Mouse (Mus musculus): ENCODE measurements around the gene Rab6b. TPM values are rescaled to one million over a fixed set of nuclear protein-coding genes. Genes with fewer than 3 reads are reported as not detected.
"Not testable (repeated sequence)": the region's sequence is repeated elsewhere in the genome, so short reads cannot be mapped to it uniquely, and the experiment has no call there.

Gene Rab6b
- polyA plus RNA-seq, 1 experiment: 328 TPM

- TF ChIP-seq CTCF (IDR thresholded peaks at IDR 0.05; ENCODE audit: extremely low read depth, insufficient read depth, low read length) (no peak), POLR2A (IDR thresholded peaks at IDR 0.05; ENCODE audit: extremely low read depth, insufficient read depth, low read length) (no peak)
- H3K4me3 ChIP-seq (ENCODE audit: insufficient read depth, low read length): no peak overlapping the region
- peaks cover 7% of the 10 kb centered on the region for H3K4me1 ChIP-seq (ENCODE audit: control insufficient read depth, insufficient read depth, low read length)
- H3K27ac ChIP-seq (ENCODE audit: insufficient read depth, low read length): no peak overlapping the region
Observed at GRCm38 (mm10) chr9:103153286-103153685, 41.7 kb downstream of the Rab6b start.

- Histone ChIP-seq H3K4me1 (ENCODE audit: control insufficient read depth, insufficient read depth, low read length) (no peaks in the 10 kb centered on the region), H3K4me3 (ENCODE audit: insufficient read depth, low read length) (no peak overlapping the region), H3K27ac (ENCODE audit: insufficient read depth, low read length) (no peak overlapping the region)
- TF ChIP-seq POLR2A (IDR thresholded peaks at IDR 0.05; ENCODE audit: extremely low read depth, insufficient read depth, low read length): no peak
- TF ChIP-seq CTCF (IDR thresholded peaks at IDR 0.05; ENCODE audit: extremely low read depth, insufficient read depth, low read length): no peak
Observed at GRCm38 (mm10) chr9:103154568-103154967, 43.0 kb downstream of the Rab6b start.

DNA sequence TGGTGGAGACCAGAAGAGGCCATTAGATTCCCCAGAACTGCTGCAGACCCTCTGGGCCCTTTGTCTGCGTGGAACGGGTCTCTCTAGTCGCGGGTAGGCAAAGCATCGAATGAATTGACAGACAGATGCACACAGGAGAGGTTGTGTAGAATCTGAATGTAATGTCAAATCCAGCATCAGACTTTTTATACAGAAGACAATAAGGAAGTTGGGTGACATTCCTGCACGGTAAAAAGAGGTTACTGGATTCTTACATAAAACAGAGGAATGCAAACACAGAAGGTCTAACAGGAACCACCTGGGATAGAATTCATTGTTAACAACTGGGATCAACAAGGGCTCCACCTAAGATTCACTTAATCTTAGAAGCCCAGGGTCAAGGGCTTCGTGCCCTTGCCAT lies 43.6 kb downstream of the Rab6b start:
- H3K4me1 ChIP-seq (ENCODE audit: control insufficient read depth, insufficient read depth, low read length); H3K4me3 ChIP-seq (ENCODE audit: insufficient read depth, low read length): not testable (repeated sequence)

GRCm38 (mm10) chr9:103163806-103164205 lies 52.2 kb downstream of the Rab6b start:
- TF ChIP-seq POLR2A (IDR thresholded peaks at IDR 0.05; ENCODE audit: extremely low read depth, insufficient read depth, low read length) (no peak), CTCF (IDR thresholded peaks at IDR 0.05; ENCODE audit: extremely low read depth, insufficient read depth, low read length) (no peak)
- Histone ChIP-seq H3K4me3 (ENCODE audit: insufficient read depth, low read length) (no peak overlapping the region), H3K27ac (ENCODE audit: insufficient read depth, low read length) (no peak overlapping the region), H3K4me1 (ENCODE audit: control insufficient read depth, insufficient read depth, low read length) (0 out of 2 replicates have a peak, but pooled peaks cover 3% of the 10 kb centered on the region)

More for the DNA sequence above, 43.6 kb downstream of the Rab6b start:
- not testable (repeated sequence) for H3K27ac ChIP-seq (ENCODE audit: insufficient read depth, low read length)

GRCm38 (mm10) chr9:103168046-103168445 lies 56.5 kb downstream of the Rab6b start:
- H3K4me3 ChIP-seq (ENCODE audit: insufficient read depth, low read length): no peak overlapping the region
- TF ChIP-seq POLR2A (IDR thresholded peaks at IDR 0.05; ENCODE audit: extremely low read depth, insufficient read depth, low read length) (no peak), CTCF (IDR thresholded peaks at IDR 0.05; ENCODE audit: extremely low read depth, insufficient read depth, low read length) (no peak)
- peaks cover 1% of the 10 kb centered on the region; the same call in 1 of the 2 replicates for H3K4me1 ChIP-seq (ENCODE audit: control insufficient read depth, insufficient read depth, low read length)
- no peak overlapping the region for H3K27ac ChIP-seq (ENCODE audit: insufficient read depth, low read length)

- no peak overlapping the region for H3K4me3 ChIP-seq (ENCODE audit: insufficient read depth, low read length)
- H3K4me1 ChIP-seq (ENCODE audit: control insufficient read depth, insufficient read depth, low read length): peaks cover 1% of the 10 kb centered on the region; the same call in 1 of the 2 replicates
- no peak overlapping the region for H3K27ac ChIP-seq (ENCODE audit: insufficient read depth, low read length)
- TF ChIP-seq POLR2A (IDR thresholded peaks at IDR 0.05; ENCODE audit: extremely low read depth, insufficient read depth, low read length): no peak
- TF ChIP-seq CTCF (IDR thresholded peaks at IDR 0.05; ENCODE audit: extremely low read depth, insufficient read depth, low read length): no peak
Observed at GRCm38 (mm10) chr9:103168771-103169170, 57.2 kb downstream of the Rab6b start.

DNA sequence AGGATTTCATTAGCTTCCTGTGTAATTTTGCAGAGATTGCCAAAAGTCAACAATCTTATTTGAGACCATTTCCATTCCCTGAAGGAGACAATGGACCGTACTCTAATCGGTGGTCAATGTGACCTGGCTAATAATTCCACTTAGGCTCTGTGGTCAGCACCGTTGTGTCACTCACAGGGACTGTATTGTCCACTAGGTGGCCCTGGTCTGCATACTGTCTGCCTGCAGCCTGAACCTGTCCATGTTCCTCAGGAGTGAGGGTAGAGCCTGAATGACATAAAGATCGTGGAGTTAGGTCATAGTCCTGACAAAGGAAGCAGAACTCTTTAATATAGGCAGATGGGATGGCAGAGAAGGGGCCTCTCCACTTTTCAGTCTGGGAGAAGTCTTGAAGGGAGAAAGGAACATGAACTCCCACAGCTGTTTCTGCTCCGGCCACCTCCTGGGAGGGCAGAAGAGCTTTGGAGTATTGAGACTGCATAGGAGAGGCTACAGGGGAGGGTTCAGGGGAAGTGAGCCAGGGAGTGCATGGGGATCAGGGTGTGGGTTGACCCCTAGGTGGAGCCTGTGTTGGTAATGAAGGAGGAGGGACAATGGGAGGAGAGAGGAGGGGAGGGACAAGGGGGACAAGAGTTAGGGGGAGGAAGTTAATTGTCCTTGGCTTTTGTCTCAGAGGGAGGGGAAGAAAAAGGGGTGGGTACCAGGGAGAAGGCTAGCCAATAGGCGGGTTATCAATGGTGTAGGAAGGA lies 63.4 kb downstream of the Rab6b start:
- Histone ChIP-seq H3K4me3 (ENCODE audit: insufficient read depth, low read length) (no peak overlapping the region), H3K27ac (ENCODE audit: insufficient read depth, low read length) (no peak overlapping the region), H3K4me1 (ENCODE audit: control insufficient read depth, insufficient read depth, low read length) (peaks cover 1% of the 10 kb centered on the region; the same call in 1 of the 2 replicates)
- TF ChIP-seq POLR2A (IDR thresholded peaks at IDR 0.05; ENCODE audit: extremely low read depth, insufficient read depth, low read length) (no peak), CTCF (IDR thresholded peaks at IDR 0.05; ENCODE audit: extremely low read depth, insufficient read depth, low read length) (peak; percentile 66)

GRCm38 (mm10) chr9:103175692-103176091 lies 64.1 kb downstream of the Rab6b start:
- H3K4me3 ChIP-seq (ENCODE audit: insufficient read depth, low read length): no peak overlapping the region
- H3K4me1 ChIP-seq (ENCODE audit: control insufficient read depth, insufficient read depth, low read length): peaks cover 5% of the 10 kb centered on the region
- no peak overlapping the region for H3K27ac ChIP-seq (ENCODE audit: insufficient read depth, low read length)
- no peak for TF ChIP-seq POLR2A (IDR thresholded peaks at IDR 0.05; ENCODE audit: extremely low read depth, insufficient read depth, low read length)
- TF ChIP-seq CTCF (IDR thresholded peaks at IDR 0.05; ENCODE audit: extremely low read depth, insufficient read depth, low read length): no peak

DNA sequence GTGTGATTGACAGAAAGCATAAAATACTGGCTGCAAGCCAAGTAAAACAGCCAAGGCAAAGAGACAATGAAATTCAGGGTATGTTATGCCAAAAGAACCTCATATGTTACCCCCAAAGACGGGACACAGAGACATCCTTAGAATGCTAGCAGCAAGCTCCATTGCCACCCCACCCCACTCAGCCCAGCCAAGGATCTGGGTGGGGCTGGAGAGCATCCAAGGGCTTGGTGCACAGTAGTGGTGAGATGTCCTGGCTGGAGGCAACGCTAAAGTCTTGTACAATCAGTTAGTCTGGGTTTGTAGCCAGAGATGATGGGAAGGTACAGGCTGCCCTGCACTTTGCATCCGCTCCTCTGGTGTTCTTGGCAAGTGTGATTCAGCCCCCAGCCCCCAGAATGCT lies 68.7 kb downstream of the Rab6b start:
- peaks cover 5% of the 10 kb centered on the region for H3K4me1 ChIP-seq (ENCODE audit: control insufficient read depth, insufficient read depth, low read length)
- no peak overlapping the region for H3K4me3 ChIP-seq (ENCODE audit: insufficient read depth, low read length)
- no peak overlapping the region for H3K27ac ChIP-seq (ENCODE audit: insufficient read depth, low read length)
- TF ChIP-seq CTCF (IDR thresholded peaks at IDR 0.05; ENCODE audit: extremely low read depth, insufficient read depth, low read length) (no peak), POLR2A (IDR thresholded peaks at IDR 0.05; ENCODE audit: extremely low read depth, insufficient read depth, low read length) (no peak)

- H3K4me3 ChIP-seq (ENCODE audit: insufficient read depth, low read length): no peak overlapping the region
- peaks cover 5% of the 10 kb centered on the region for H3K4me1 ChIP-seq (ENCODE audit: control insufficient read depth, insufficient read depth, low read length)
- no peak overlapping the region for H3K27ac ChIP-seq (ENCODE audit: insufficient read depth, low read length)
- no peak for TF ChIP-seq CTCF (IDR thresholded peaks at IDR 0.05; ENCODE audit: extremely low read depth, insufficient read depth, low read length)
- no peak for TF ChIP-seq POLR2A (IDR thresholded peaks at IDR 0.05; ENCODE audit: extremely low read depth, insufficient read depth, low read length)
Observed at GRCm38 (mm10) chr9:103180807-103181565, 69.4 kb downstream of the Rab6b start.

All from cortical plate, adult 2 months (tissue).